Mouse (Mus musculus): ENCODE measurements around the gene Ccdc50. TPM values are rescaled to one million over a fixed set of nuclear protein-coding genes. Genes with fewer than 3 reads are reported as not detected.

The Ccdc50 gene
- polyA plus RNA-seq, 1 experiment from 2014 or later = 67.8 TPM

Other genes with a start within 250 kb of the Ccdc50 start
- gene Ostn, start 81.4 kb upstream of the Ccdc50 start, polyA plus RNA-seq (2014; fragmentation: Nextera tagmentation; extraction: Ambion mirVana) = not detected in 2 replicates
- not detected in 2 replicates for gene Uts2b, start 18.6 kb upstream of the Ccdc50 start, polyA plus RNA-seq (2014; fragmentation: Nextera tagmentation; extraction: Ambion mirVana)

Measured in embryonic facial prominence, embryonic 11.5 days (tissue).